ENCODE assay signal across 21 mouse cellular contexts in genomic region chr2:28171962-28172361, GRCm38 (mm10). TPM values are rescaled to one million over a fixed set of nuclear protein-coding genes. Genes with fewer than 3 reads are reported as not detected.
A peak's percentile ranks its signal among the peaks of the same experiment; 100 is the strongest.
DNase-seq lines count a peak whose midpoint lies in the region; ATAC-seq and TF ChIP-seq lines count a peak whose summit lies in the region.
"Had no signal": no experiment of that assay in that cellular context is flagged by ENCODE, and none has a peak within 500 bp of the region (broad histone marks: within the 10 kb centered on the region; RNA-seq: fewer than 3 reads in every experiment).

No protein-coding gene starts in this region.

- H3K79me2 ChIP-seq in myocyte (ENCODE audit: control insufficient read depth, insufficient read depth) = no peaks in the 10 kb centered on the region

- no peak for ATAC-seq in hindbrain, postnatal 0 days
- ATAC-seq in midbrain, embryonic 11.5 days (ENCODE audit: low FRiP score) = no peak
- ATAC-seq in CD4-positive, CD25-positive, alpha-beta regulatory T cell, adult 4 months = no peak
- ATAC-seq: activated CD4-positive, CD25-positive, alpha-beta regulatory T cell, adult 4 months; Patski had no signal

- H3K4me3 ChIP-seq in hindbrain, embryonic 10.5 days = no peak overlapping the region
- no peak overlapping the region for H3K4me3 ChIP-seq in hindbrain, postnatal 0 days (ENCODE audit: low read length)
- no peak overlapping the region for H3K4me3 ChIP-seq in midbrain, embryonic 11.5 days (ENCODE audit: low read depth, low read length)
- no peak overlapping the region for H3K4me3 ChIP-seq in midbrain, embryonic 10.5 days
- no peak overlapping the region for H3K4me3 ChIP-seq in myocyte
- H3K4me3 ChIP-seq in olfactory bulb, adult 2 months (ENCODE audit: insufficient read depth, low read depth, low read length) = no peak overlapping the region

- TF ChIP-seq POLR2A in myocyte (IDR thresholded peaks at IDR 0.05; ENCODE audit: insufficient read length, low read depth) = no peak
- no peak for TF ChIP-seq POLR2A in olfactory bulb, adult 2 months (IDR thresholded peaks at IDR 0.05; ENCODE audit: insufficient read depth, low read depth, low read length)

- 68% methylated on average over 6 of the region's 6 CpGs for WGBS in hindbrain, embryonic 10.5 days
- 52% methylated on average over 6 of the region's 6 CpGs for WGBS in hindbrain, postnatal 0 days
- WGBS in midbrain, embryonic 11.5 days = 83% methylated on average over 6 of the region's 6 CpGs
- WGBS in midbrain, embryonic 10.5 days = 76% methylated on average over 6 of the region's 6 CpGs
- 53% methylated on average over 6 of the region's 6 CpGs for WGBS in olfactory bulb, adult 2 months

- H3ac ChIP-seq in myocyte (ENCODE audit: control insufficient read depth, insufficient read length) = no peak overlapping the region

- TF ChIP-seq CTCF in hindbrain, postnatal 0 days (IDR thresholded peaks at IDR 0.05; ENCODE audit: low read depth) = no peak
- TF ChIP-seq CTCF in olfactory bulb, adult 2 months (IDR thresholded peaks at IDR 0.05; ENCODE audit: insufficient read depth, low read depth, low read length) = no peak

- 0 out of 2 replicates have a peak overlapping the region, but pooled peaks have one; percentile 12 for H3K27ac ChIP-seq in hindbrain, embryonic 10.5 days
- no peak overlapping the region for H3K27ac ChIP-seq in hindbrain, postnatal 0 days
- H3K27ac ChIP-seq in midbrain, embryonic 11.5 days (ENCODE audit: low read depth, low read length) = no peak overlapping the region
- no peak overlapping the region for H3K27ac ChIP-seq in midbrain, embryonic 10.5 days (replicated peaks)
- peak overlapping the region; percentile 32; the same call in 1 of the 2 replicates for H3K27ac ChIP-seq in olfactory bulb, adult 2 months (ENCODE audit: insufficient read depth, low read depth, low read length)

- H3K4me2 ChIP-seq in hindbrain, postnatal 0 days (ENCODE audit: low read depth, low read length) = no peak overlapping the region
- H3K4me2 ChIP-seq in midbrain, embryonic 11.5 days = no peak overlapping the region
- no peak overlapping the region for H3K4me2 ChIP-seq in myocyte (ENCODE audit: low read depth)

- H3K9ac ChIP-seq in hindbrain, postnatal 0 days (replicated peaks; ENCODE audit: low read length) = no peak overlapping the region
- H3K9ac ChIP-seq in midbrain, embryonic 11.5 days (ENCODE audit: low read length) = no peak overlapping the region

- H3K4me1 ChIP-seq in hindbrain, embryonic 10.5 days (replicated peaks) = no peaks in the 10 kb centered on the region; the same call in 1 of the 2 replicates
- H3K4me1 ChIP-seq in hindbrain, postnatal 0 days (ENCODE audit: insufficient read depth, low read length) = peaks cover 5% of the 10 kb centered on the region; the same call in 1 of the 2 replicates
- no peaks in the 10 kb centered on the region for H3K4me1 ChIP-seq in midbrain, embryonic 11.5 days (ENCODE audit: control insufficient read depth, insufficient read depth, low read length)
- H3K4me1 ChIP-seq in midbrain, embryonic 10.5 days = no peaks in the 10 kb centered on the region
- H3K4me1 ChIP-seq in olfactory bulb, adult 2 months (ENCODE audit: control insufficient read depth, insufficient read depth, low read length) = peaks cover 43% of the 10 kb centered on the region

- no peaks in the 10 kb centered on the region for H3K36me3 ChIP-seq in hindbrain, embryonic 10.5 days
- no peaks in the 10 kb centered on the region for H3K36me3 ChIP-seq in hindbrain, postnatal 0 days (ENCODE audit: insufficient read depth, low read length)
- H3K36me3 ChIP-seq in midbrain, embryonic 11.5 days (ENCODE audit: control insufficient read depth, insufficient read depth, low read length) = no peaks in the 10 kb centered on the region
- no peaks in the 10 kb centered on the region for H3K36me3 ChIP-seq in midbrain, embryonic 10.5 days
- no peaks in the 10 kb centered on the region for H3K36me3 ChIP-seq in myocyte (ENCODE audit: control insufficient read depth, insufficient read depth)
- H3K36me3 ChIP-seq: G1E had no signal

- no peaks in the 10 kb centered on the region for H3K27me3 ChIP-seq in hindbrain, embryonic 10.5 days (ENCODE audit: insufficient read depth, poor library complexity, severe bottlenecking)
- H3K27me3 ChIP-seq in hindbrain, postnatal 0 days (ENCODE audit: insufficient read depth, low read length) = no peaks in the 10 kb centered on the region
- no peaks in the 10 kb centered on the region for H3K27me3 ChIP-seq in midbrain, embryonic 11.5 days (ENCODE audit: control insufficient read depth, insufficient read depth, low read length)
- H3K27me3 ChIP-seq in midbrain, embryonic 10.5 days (ENCODE audit: low read depth, poor library complexity, severe bottlenecking) = no peaks in the 10 kb centered on the region
- H3K27me3 ChIP-seq in myocyte (ENCODE audit: control insufficient read depth, insufficient read depth, insufficient read length) = peaks cover 45% of the 10 kb centered on the region

- DNase-seq in hindbrain, embryonic 10.5 days (ENCODE audit: low spot score) = no peak
- no peak for DNase-seq in hindbrain, postnatal 0 days (ENCODE audit: low spot score)
- DNase-seq in midbrain, embryonic 11.5 days (ENCODE audit: low spot score, missing footprints) = peak; percentile 23
- DNase-seq in midbrain, embryonic 10.5 days (ENCODE audit: low spot score) = no peak
- DNase-seq in spleen, postnatal 14 days (ENCODE audit: low spot score in 2 of 2) = no peak
- DNase-seq: adrenal gland, adult 2 months; adrenal gland, adult 8-10 months; adrenal gland, postnatal 10 days; adrenal gland, postnatal 14 days; adrenal gland, postnatal 25 days; adrenal gland, postnatal 36 days; B cell, adult 2 months; cerebellum, adult 11 months; cerebellum, adult 11-12 months; cerebellum, adult 18-20 months had no signal

- H3K9me3 ChIP-seq in hindbrain, embryonic 10.5 days = 0 out of 2 replicates have a peak, but pooled peaks cover 2% of the 10 kb centered on the region
- no peaks in the 10 kb centered on the region for H3K9me3 ChIP-seq in hindbrain, postnatal 0 days (ENCODE audit: low read length)
- H3K9me3 ChIP-seq in midbrain, embryonic 11.5 days (ENCODE audit: control insufficient read depth, low read length) = no peaks in the 10 kb centered on the region
- no peaks in the 10 kb centered on the region for H3K9me3 ChIP-seq in midbrain, embryonic 10.5 days (replicated peaks)

TF ChIP-seq in myocyte, 11 proteins besides CTCF, POLR2A, EP300 and RAD21:
- TF ChIP-seq CEBPB (IDR thresholded peaks at IDR 0.05; ENCODE audit: insufficient read depth, poor library complexity, severe bottlenecking) = no peak
- TF ChIP-seq MYOG (IDR thresholded peaks at IDR 0.05; ENCODE audit: control insufficient read depth in 1 of 3, insufficient read depth in 1 of 3, insufficient read length in 2 of 3, low read depth in 2 of 3) = peak in 2 of 3 experiments; percentile 20 to 65
- peak in 1 of 3 experiments; percentile 60 for TF ChIP-seq MYOD1 (IDR thresholded peaks at IDR 0.05; ENCODE audit: control insufficient read depth in 1 of 3, insufficient read length in 2 of 3, low read depth in 2 of 3)
- no peak for TF ChIP-seq E2F4 (IDR thresholded peaks at IDR 0.05; ENCODE audit: insufficient read depth)

RNA-seq across cellular contexts. Expression of gene Olfm1, which starts 20.8 kb away (rescaled TPM):
- polyA plus RNA-seq in hindbrain, embryonic 10.5 days (2016; fragmentation: Nextera tagmentation; extraction: Ambion mirVana) = 46.9 and 113 TPM in 2 replicates
- 460 and 484 TPM in 2 replicates for total RNA-seq in hindbrain, postnatal 0 days (2014; rRNA removed)
- 346 and 367 TPM in 2 replicates for polyA plus RNA-seq in hindbrain, postnatal 0 days (2015; fragmentation: Nextera tagmentation; extraction: Ambion mirVana)
- 60.7 and 68.6 TPM in 2 replicates for polyA plus RNA-seq in midbrain, embryonic 11.5 days (2014; fragmentation: Nextera tagmentation; extraction: Ambion mirVana)
- 27.8 and 42.4 TPM in 2 replicates for polyA plus RNA-seq in midbrain, embryonic 10.5 days (2016; fragmentation: Nextera tagmentation; extraction: Ambion mirVana)
- polyA plus RNA-seq in myocyte (2012; fragmentation: generic; extraction: Trizol) = 57.5 TPM
- polyA plus RNA-seq in olfactory bulb, adult 2 months (2012; ENCODE audit: insufficient read depth, insufficient read length, low replicate concordance, missing spikeins) = 171 TPM in 1 of 2 replicates, not detected in the other
- polyA plus RNA-seq in CD4-positive, CD25-positive, alpha-beta regulatory T cell, adult 4 months (2017; shearing (Covaris generic)) = not detected

Comparison
In these comparisons a context has a peak if more than half of its experiments do, and no peak if none do; other contexts are left out.
1. H3K27ac ChIP-seq: peak in hindbrain, embryonic 10.5 days (single experiment) and olfactory bulb, adult 2 months (single experiment); none in hindbrain, postnatal 0 days (single experiment), midbrain, embryonic 11.5 days (single experiment) and midbrain, embryonic 10.5 days (single experiment).
2. RNA of gene Olfm1, which starts 20.8 kb away (polyA plus RNA-seq): 346 to 367 TPM in hindbrain, postnatal 0 days, 46.9 to 113 TPM in hindbrain, embryonic 10.5 days, 171 TPM in olfactory bulb, adult 2 months, 60.7 to 68.6 TPM in midbrain, embryonic 11.5 days, 57.5 TPM in myocyte (single experiment) and 27.8 to 42.4 TPM in midbrain, embryonic 10.5 days; not detected in CD4-positive, CD25-positive, alpha-beta regulatory T cell, adult 4 months; every median in the first group is over 10 times any median in the second.